Mouse (Mus musculus): ENCODE results near the gene Pip4k2c.
"Not testable (repeated sequence)": the region's sequence is repeated elsewhere in the genome, so short reads cannot be mapped to it uniquely, and the experiment has no call there.

Gene Pip4k2c

GRCm38 (mm10) chr10:127167614-127168192 lies 43.7 kb downstream of the Pip4k2c start:
- DNase-seq (ENCODE audit: low read depth), result peak; percentile 49

DNA sequence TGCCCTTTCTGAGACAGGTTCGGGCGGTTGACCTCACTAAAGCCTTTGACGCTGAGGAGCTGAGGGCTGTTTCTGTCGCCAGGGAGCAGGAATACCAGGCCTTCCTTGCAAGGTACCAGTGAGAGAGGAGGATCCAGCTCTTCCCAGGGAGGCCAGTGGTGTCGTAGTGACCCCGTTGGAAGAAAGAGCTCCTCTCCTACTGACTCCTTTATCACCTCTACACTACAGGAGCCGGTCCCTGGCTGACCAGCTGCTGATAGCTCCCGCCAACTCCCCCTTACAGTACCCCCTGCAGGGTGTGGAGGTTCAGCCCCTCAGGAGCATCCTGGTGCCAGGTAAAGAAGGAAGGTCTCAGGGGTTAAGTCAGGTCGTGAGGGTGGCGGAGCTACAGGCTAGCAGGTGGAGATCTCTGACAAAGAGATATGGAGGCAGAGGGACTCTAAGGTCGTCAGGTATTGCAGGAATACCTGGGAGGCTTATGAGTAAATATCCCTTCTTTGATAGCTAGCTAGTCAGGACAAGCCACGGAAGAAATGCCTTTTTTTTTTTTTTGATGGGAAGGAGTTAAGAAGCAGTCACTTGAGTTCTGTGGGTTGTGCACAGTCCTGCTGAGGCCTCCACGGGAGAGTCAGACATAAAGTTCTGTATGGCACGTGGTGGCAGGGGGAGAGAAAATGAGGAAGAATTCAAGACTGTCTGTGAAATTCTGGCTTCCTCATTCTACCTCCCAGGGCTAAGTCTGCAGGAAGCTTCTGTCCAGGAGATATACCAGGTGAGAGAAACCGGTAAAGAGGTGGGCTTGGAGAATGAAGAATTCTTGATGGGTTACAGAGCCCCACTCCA lies 44.4 kb downstream of the Pip4k2c start:
- peak; percentile 45 for DNase-seq (ENCODE audit: low read depth)

DNA sequence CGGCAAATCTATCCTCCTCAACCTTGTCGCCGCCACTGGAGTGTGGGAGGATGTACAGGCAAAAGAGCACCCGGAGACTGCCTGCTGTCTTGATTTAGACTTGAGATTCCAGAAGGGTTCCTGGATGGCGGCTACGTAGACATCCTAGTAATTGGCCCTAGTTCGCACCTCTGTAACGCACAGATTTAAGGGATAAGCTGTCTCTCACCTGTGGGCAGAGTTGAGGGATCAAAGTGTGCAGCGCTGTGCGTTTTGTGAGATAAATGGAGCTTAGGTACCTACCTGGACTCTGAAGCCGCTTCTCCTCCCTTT lies 45.0 kb downstream of the Pip4k2c start:
- DNase-seq (ENCODE audit: low read depth), result no peak

GRCm38 (mm10) chr10:127165654-127166403 lies 45.6 kb downstream of the Pip4k2c start:
- peak; percentile 91 for DNase-seq (ENCODE audit: low read depth)

DNA sequence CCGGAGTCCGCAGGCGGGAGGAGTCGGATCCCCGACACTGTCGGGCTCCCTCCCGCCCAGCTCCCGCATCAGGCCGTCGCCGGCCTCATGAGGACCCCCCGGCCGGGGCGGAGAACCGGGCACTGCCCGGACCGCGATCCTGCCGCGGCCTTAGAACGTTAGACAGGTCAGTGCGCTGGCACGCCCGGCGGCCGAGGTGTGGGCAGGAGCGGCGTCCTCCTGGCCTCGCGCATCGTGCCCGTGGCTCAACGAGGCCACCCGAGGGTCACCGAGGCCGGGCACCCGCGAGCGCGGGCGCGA lies 46.1 kb downstream of the Pip4k2c start:
- no peak for DNase-seq (ENCODE audit: low read depth)

DNA sequence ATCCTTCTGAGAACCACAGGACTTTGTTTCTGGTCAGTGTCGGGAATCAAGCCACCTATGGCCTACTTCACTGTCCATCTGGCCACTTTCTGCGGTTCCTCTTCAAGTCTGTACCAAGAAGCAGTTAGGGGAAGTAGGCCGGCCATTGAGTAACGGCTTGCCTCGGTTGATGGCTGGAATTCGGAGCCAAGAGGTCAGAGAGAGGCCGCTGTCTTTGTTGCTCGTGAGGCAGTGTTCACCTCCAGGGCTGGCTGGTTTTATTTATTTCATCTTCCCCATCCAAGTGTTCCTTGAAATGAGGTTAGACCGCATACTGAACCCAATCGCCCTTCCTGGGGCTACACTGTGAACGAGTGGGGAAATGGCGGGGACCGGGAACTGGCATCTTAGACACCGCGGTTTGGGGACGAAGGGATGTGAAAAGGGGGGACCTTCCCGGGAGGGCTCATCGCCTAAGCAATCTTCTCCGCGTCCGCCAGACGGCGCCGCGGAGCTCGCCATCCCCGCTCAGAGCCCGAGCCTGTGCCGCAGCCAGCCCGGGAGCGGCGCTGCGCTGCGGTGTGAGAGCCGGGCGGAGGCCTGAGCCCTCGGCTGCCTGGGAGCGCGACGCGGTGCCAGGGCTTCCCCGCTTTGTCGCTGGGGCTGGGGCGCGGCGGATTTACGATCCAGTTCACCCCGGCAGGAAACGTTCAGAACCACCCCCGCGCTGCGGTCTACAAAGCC lies 46.6 kb downstream of the Pip4k2c start, which contains the start of gene B4galnt1:
TSS of gene B4galnt1 (plus strand) at position 595 of the 723 bp plus-strand sequence.
- peak; percentile 93 for DNase-seq (ENCODE audit: low read depth)

DNA sequence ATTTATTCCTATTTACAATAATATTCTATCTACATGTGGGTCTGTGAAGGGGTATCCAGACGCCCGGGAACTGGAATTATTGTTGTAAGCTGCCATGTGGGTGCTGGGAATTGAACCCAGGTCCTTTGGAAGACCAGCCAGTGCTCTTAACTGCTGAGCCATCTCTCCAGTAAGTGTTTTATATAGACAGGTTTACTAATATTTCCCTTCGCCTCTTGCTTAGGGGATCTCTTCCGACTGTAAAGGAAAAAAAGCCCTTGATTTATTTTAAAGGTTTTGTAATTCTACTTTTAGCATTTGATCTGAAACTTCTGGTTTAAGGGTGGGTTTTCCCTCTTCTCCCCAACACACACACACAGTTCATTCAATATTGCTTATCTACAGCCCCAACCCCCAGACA lies 47.2 kb downstream of the Pip4k2c start:
- no peak for DNase-seq (ENCODE audit: low read depth)

DNA sequence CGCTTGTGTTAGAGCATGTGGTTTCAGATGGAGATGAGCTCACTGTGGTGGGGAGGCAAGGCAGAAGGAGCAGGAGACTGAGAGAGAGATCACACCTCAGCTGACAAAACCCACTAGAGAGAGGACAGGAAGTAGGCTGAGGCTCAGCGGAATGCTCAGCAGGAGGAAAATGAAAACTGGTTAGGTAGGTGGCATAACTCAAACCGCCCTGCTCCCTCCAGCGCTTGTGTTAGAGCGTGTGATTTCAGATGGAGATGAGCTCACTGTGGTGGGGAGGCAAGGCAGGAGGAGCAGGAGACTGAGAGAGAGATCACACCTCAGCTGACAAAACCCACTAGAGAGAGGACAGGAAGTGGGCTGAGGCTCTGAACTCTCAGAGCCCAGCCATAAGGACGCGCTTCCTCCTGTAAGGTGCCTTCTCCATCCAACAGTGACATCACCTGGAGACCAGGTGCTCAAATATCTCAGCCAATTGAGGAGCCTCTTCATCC lies 48.6 kb downstream of the Pip4k2c start:
- peak; percentile 92 for DNase-seq (ENCODE audit: low read depth)

GRCm38 (mm10) chr10:127160728-127161127 lies 50.7 kb downstream of the Pip4k2c start:
- DNase-seq (ENCODE audit: low read depth), result no peak

- DNase-seq (ENCODE audit: low read depth), result no peak
Measured at GRCm38 (mm10) chr10:127160081-127160480, 51.3 kb downstream of the Pip4k2c start.

DNA sequence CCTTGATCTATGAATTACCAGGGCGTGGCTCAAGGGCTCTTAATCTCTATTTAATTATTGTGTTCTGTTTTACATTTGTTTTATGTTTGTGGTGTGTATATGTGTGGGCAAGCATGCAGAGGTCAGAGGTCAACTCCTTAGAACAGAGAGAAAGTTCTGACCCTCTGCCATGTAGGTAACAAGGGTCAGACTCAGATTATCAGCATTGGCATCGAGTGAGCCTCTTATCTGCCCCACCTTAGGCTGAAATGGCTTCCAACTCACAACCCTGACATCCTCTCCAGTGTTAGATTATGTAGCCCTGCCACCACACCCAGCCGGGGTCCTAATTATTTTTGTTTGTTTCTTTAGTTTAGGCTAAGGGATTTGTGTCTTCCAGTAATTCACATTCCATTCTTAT lies 52.9 kb downstream of the Pip4k2c start:
- no peak for DNase-seq (ENCODE audit: low read depth)

DNA sequence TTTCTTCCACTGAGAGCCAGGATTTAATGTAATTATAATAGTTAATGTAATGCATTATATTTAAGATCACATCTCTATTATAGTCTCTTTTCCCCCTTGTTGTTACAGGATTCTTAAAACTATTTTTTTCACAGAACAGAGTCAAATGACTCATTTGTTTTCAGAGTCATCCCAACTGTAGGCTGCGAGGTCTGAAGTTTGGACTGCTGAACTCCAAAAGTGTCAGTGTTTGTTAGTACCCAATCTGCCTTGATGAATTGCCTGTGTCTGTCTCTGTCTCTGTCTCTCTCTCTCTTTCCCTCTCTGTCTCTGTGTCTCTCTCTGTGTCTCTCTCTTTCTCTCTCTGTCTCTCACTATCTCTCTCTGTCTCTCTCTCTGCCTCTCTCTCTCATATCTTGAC lies 54.9 kb downstream of the Pip4k2c start:
- DNase-seq (ENCODE audit: low read depth), result no peak

- DNase-seq (ENCODE audit: low read depth), result no peak
Measured at GRCm38 (mm10) chr10:127156089-127156488, 55.3 kb downstream of the Pip4k2c start.

DNA sequence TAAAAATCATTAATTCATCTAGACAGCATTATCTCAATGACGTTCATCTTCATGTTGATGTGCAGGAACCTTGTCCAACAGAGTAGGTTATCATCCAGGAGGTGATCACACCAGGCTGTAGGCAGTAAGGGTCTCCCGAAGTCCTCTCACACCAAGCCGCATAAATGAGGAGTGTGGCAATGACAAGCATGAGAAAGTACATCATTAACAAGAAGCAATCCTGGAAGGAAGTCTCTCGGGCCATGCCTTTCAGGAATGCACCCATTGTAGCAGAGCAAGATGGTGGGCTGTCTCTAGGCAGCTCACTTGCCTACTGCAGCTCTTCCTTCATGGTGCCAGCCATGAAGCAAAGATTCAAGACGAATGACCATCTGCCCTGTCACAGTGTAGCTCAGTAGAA lies 56.7 kb downstream of the Pip4k2c start:
- DNase-seq (ENCODE audit: low read depth), result no peak

DNA sequence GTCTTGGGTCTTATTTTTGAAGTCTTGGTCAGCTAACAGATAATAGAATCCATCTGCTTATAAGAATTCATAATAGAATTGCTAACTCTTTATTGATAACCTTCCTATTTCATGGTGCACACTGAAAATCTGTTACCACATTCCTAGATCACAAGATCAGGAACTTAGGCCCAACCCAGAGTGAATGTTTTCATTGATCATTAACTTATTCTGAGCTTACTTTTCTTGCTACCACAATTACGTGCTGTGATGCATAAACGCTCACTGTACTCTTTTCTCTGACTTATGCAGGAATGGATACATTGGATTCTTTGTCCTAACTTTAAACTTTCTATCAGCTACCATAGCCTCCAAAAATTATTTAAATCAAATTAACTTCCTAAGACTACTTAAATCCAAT lies 57.1 kb downstream of the Pip4k2c start:
- DNase-seq (ENCODE audit: low read depth), result no peak

- DNase-seq (ENCODE audit: low read depth), result no peak
Measured at GRCm38 (mm10) chr10:127153323-127153722, 58.1 kb downstream of the Pip4k2c start.

GRCm38 (mm10) chr10:127152556-127152955 lies 58.8 kb downstream of the Pip4k2c start:
- not testable (repeated sequence) for DNase-seq (ENCODE audit: low read depth)

DNA sequence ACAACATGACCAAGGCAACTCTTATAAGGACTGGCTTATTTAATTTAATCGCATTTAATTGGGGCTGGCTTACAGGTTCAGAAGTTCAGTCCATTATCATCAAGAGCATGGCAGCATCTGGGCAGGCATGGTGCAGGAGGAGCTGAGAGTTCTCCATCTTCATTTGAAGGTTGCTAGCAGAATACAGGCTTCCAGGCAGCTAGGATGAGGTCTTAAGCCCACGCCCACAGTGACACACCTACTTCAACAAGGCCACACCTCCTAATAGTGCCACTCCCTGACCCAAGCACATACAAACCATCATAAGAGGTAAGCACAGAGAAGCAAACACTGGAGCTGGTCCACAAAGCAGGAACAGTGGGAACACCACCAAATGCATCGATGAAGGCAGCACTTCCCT lies 60.2 kb downstream of the Pip4k2c start:
- DNase-seq (ENCODE audit: low read depth), result peak; percentile 52

GRCm38 (mm10) chr10:127150471-127150872 lies 60.9 kb downstream of the Pip4k2c start:
- peak; percentile 77 for DNase-seq (ENCODE audit: low read depth)

DNA sequence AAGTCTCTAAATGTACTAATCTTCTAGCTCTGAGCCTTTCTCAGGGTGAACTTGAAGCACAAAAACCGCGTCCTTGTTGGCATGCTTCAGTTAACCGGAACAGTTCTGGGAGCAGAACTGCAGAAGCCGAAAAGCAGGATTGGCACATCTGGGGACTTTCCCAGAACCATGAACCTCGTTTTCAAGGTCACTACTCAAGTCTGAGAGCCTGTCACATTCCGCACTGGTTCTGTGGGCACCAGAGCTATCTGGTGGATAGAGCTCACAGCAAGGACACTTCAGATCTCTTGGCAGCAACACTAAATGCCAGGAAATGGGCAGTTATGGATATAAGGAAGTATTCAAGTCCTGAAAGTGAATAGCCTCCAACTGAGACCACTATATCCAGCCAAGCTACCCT lies 64.2 kb downstream of the Pip4k2c start:
- DNase-seq (ENCODE audit: low read depth), result no peak
